Mouse (Mus musculus) T-helper 2 cell (primary cell): ENCODE data around the gene H2-M1.

Source experiments
- in situ Hi-C: fragments of 300-600 bp; cut with MboI, MseI; formaldehyde crosslinking; loops from one replicate; pipeline ENCODE4 v1.15.1; 2025; ENCODE audit warnings: high pct_unique_total_duplicates

Gene H2-M1

DNA sequence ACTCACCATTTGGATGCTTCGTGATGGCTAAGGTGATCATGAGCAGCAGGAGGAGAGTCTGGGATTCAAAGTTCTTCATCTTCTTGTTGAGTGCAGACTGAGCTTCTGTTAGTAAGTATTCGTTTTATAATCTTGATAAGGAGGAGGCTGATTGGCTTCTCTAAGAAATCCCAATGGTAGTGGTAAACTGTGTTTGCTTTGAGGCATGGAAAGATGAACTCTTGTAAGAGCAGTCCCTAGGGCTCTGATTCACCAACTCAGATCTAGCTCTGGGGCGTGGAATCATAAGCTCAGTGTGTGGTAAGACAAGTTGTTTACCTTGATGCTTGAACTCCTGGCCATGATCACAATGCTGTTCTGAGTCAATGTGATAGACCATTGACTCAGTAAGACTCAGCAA lies at the start of gene H2-M1:
Gene H2-M1, minus strand, starts transcription at position 101 of the 400 bp plus-strand sequence.
- in situ Hi-C loops, result no loop called here

DNA sequence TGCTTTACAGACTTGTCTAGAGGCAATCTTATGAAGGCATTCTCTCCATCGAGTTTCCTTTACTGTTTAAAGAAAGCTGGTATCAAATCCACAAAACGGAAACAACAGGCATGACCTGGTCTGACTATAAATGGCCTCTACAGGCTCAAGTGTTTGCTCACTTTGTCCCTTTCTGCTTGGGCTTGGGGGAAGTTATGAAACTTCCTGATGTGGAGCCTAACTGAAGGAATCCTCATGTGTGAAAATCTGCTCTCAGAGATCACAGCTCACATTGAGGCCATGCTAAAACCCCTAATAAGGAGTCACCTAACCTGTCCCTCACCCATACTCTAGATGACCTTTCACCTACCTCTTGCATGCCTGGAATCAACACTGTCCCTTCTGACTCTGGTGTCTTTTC lies 25.7 kb upstream of the H2-M1 start:
- in situ Hi-C loops, result no loop called here

DNA sequence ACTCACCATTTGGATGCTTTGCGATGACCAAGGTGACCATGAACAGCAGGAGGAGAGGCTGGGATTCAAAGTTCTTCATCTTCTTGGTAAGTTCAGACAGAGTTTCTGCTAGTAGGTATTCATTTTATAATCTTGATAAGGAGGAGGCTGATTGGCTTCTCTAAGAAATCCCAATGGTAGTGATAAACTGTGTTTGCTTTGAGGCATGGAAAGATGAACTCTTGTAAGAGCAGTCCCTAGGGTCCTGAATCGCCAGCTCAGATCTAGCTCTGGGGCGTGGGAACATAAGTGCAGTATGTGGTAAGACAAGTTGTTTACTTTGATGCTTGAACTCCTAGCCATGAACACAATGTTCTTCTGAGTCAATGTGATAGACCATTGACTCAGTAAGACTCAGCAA lies 29.5 kb downstream of the H2-M1 start, which contains the start of gene H2-M9:
Gene H2-M9, minus strand, starts transcription at position 101 of the 400 bp plus-strand sequence.
- in situ Hi-C loops, result no loop called here
